Mouse (Mus musculus): Measurements from ENCODE around the gene Mrpl44. TPM values are rescaled to one million over a fixed set of nuclear protein-coding genes. Genes with fewer than 3 reads are reported as not detected.

The Mrpl44 gene
- 47.6 and 51.0 TPM in 2 replicates for polyA plus RNA-seq (2015; fragmentation: Nextera tagmentation; extraction: Ambion mirVana)

- H3K27me3 ChIP-seq (ENCODE audit: control insufficient read depth, insufficient read depth, low read length), result no peaks in the 10 kb centered on the region
- under 1% methylated on average over 38 of the region's 38 CpGs for WGBS
- ATAC-seq (ENCODE audit: insufficient read depth, low FRiP score), result peak; percentile 99
- H3K4me3 ChIP-seq (replicated peaks; ENCODE audit: low read length), result peak within 1 kb of the TSS; percentile 97
- H3K9ac ChIP-seq (ENCODE audit: low read length), result peak within 1 kb of the TSS; percentile 95
- H3K36me3 ChIP-seq (ENCODE audit: control insufficient read depth, insufficient read depth, low read length), result peaks cover 4% of the 10 kb centered on the region; the same call in 1 of the 2 replicates
- peak within 1 kb of the TSS; percentile 74 for H3K4me2 ChIP-seq (ENCODE audit: low read depth, low read length)
- H3K4me1 ChIP-seq (ENCODE audit: control insufficient read depth, insufficient read depth, low read length), result no peaks in the 10 kb centered on the region
- no peaks in the 10 kb centered on the region for H3K9me3 ChIP-seq (replicated peaks; ENCODE audit: control insufficient read depth, low read length)
- peak within 1 kb of the TSS; percentile 85 for H3K27ac ChIP-seq (ENCODE audit: low read length)
These were observed at the start of gene Mrpl44, which contains the start of gene Wdfy1 for GRCm38 (mm10) chr1:79775927-79776458. Mrpl44 (plus strand) TSS chr1:79776018. Wdfy1 (minus strand) TSS chr1:79776143.

GRCm38 (mm10) chr1:79734794-79735193, 41.0 kb upstream of the Mrpl44 start:
- H3K27me3 ChIP-seq (ENCODE audit: control insufficient read depth, insufficient read depth, low read length), result no peaks in the 10 kb centered on the region
- 83% methylated on average over 5 of the region's 5 CpGs for WGBS
- no peak overlapping the region for H3K9ac ChIP-seq (ENCODE audit: low read length)
- H3K4me3 ChIP-seq (replicated peaks; ENCODE audit: low read length), result no peak overlapping the region
- no peak overlapping the region for H3K27ac ChIP-seq (ENCODE audit: low read length)
- no peak for ATAC-seq (ENCODE audit: insufficient read depth, low FRiP score)
- H3K9me3 ChIP-seq (replicated peaks; ENCODE audit: control insufficient read depth, low read length), result no peaks in the 10 kb centered on the region
- H3K4me1 ChIP-seq (ENCODE audit: control insufficient read depth, insufficient read depth, low read length), result 0 out of 2 replicates have a peak, but pooled peaks cover 3% of the 10 kb centered on the region
- H3K36me3 ChIP-seq (ENCODE audit: control insufficient read depth, insufficient read depth, low read length), result 0 out of 2 replicates have a peak, but pooled peaks cover 3% of the 10 kb centered on the region
- H3K4me2 ChIP-seq (ENCODE audit: low read depth, low read length), result no peak overlapping the region

- Histone ChIP-seq H3K4me3 (replicated peaks; ENCODE audit: low read length) (no peak overlapping the region), H3K27me3 (ENCODE audit: control insufficient read depth, insufficient read depth, low read length) (no peaks in the 10 kb centered on the region), H3K4me1 (ENCODE audit: control insufficient read depth, insufficient read depth, low read length) (0 out of 2 replicates have a peak, but pooled peaks cover 3% of the 10 kb centered on the region), H3K9me3 (replicated peaks; ENCODE audit: control insufficient read depth, low read length) (no peaks in the 10 kb centered on the region), H3K27ac (ENCODE audit: low read length) (no peak overlapping the region), H3K9ac (ENCODE audit: low read length) (no peak overlapping the region), H3K4me2 (ENCODE audit: low read depth, low read length) (no peak overlapping the region), H3K36me3 (ENCODE audit: control insufficient read depth, insufficient read depth, low read length) (0 out of 2 replicates have a peak, but pooled peaks cover 3% of the 10 kb centered on the region)
- ATAC-seq (ENCODE audit: insufficient read depth, low FRiP score), result no peak
- 83% methylated on average over 3 of the region's 3 CpGs for WGBS
These were observed 39.4 kb upstream of the Mrpl44 start for GRCm38 (mm10) chr1:79736408-79736807.

- Histone ChIP-seq H3K9ac (ENCODE audit: low read length) (no peak overlapping the region), H3K9me3 (replicated peaks; ENCODE audit: control insufficient read depth, low read length) (no peaks in the 10 kb centered on the region), H3K4me1 (ENCODE audit: control insufficient read depth, insufficient read depth, low read length) (0 out of 2 replicates have a peak, but pooled peaks cover 3% of the 10 kb centered on the region), H3K36me3 (ENCODE audit: control insufficient read depth, insufficient read depth, low read length) (0 out of 2 replicates have a peak, but pooled peaks cover 3% of the 10 kb centered on the region), H3K4me3 (replicated peaks; ENCODE audit: low read length) (no peak overlapping the region), H3K4me2 (ENCODE audit: low read depth, low read length) (no peak overlapping the region), H3K27me3 (ENCODE audit: control insufficient read depth, insufficient read depth, low read length) (no peaks in the 10 kb centered on the region), H3K27ac (ENCODE audit: low read length) (no peak overlapping the region)
- ATAC-seq (ENCODE audit: insufficient read depth, low FRiP score), result no peak
- 90% methylated on average over 2 of the region's 2 CpGs for WGBS
These were observed 36.1 kb upstream of the Mrpl44 start for GRCm38 (mm10) chr1:79739726-79740125.

GRCm38 (mm10) chr1:79741002-79741401, 34.8 kb upstream of the Mrpl44 start:
- Histone ChIP-seq H3K27me3 (ENCODE audit: control insufficient read depth, insufficient read depth, low read length) (no peaks in the 10 kb centered on the region), H3K4me1 (ENCODE audit: control insufficient read depth, insufficient read depth, low read length) (0 out of 2 replicates have a peak, but pooled peaks cover 3% of the 10 kb centered on the region), H3K4me3 (replicated peaks; ENCODE audit: low read length) (no peak overlapping the region), H3K27ac (ENCODE audit: low read length) (no peak overlapping the region), H3K9me3 (replicated peaks; ENCODE audit: control insufficient read depth, low read length) (no peaks in the 10 kb centered on the region), H3K9ac (ENCODE audit: low read length) (no peak overlapping the region), H3K36me3 (ENCODE audit: control insufficient read depth, insufficient read depth, low read length) (0 out of 2 replicates have a peak, but pooled peaks cover 3% of the 10 kb centered on the region), H3K4me2 (ENCODE audit: low read depth, low read length) (no peak overlapping the region)
- 62% methylated on average over 4 of the region's 4 CpGs for WGBS
- no peak for ATAC-seq (ENCODE audit: insufficient read depth, low FRiP score)

GRCm38 (mm10) chr1:79742949-79743348, 32.9 kb upstream of the Mrpl44 start:
- whole genome bisulfite sequencing, result 88% methylated on average over 7 of the region's 7 CpGs
- Histone ChIP-seq H3K9me3 (replicated peaks; ENCODE audit: control insufficient read depth, low read length) (no peaks in the 10 kb centered on the region), H3K27ac (ENCODE audit: low read length) (no peak overlapping the region), H3K4me1 (ENCODE audit: control insufficient read depth, insufficient read depth, low read length) (0 out of 2 replicates have a peak, but pooled peaks cover 3% of the 10 kb centered on the region), H3K27me3 (ENCODE audit: control insufficient read depth, insufficient read depth, low read length) (no peaks in the 10 kb centered on the region), H3K4me3 (replicated peaks; ENCODE audit: low read length) (no peak overlapping the region), H3K4me2 (ENCODE audit: low read depth, low read length) (no peak overlapping the region), H3K9ac (ENCODE audit: low read length) (no peak overlapping the region), H3K36me3 (ENCODE audit: control insufficient read depth, insufficient read depth, low read length) (0 out of 2 replicates have a peak, but pooled peaks cover 2% of the 10 kb centered on the region)
- ATAC-seq (ENCODE audit: insufficient read depth, low FRiP score), result no peak

- 0 out of 2 replicates have a peak, but pooled peaks cover 2% of the 10 kb centered on the region for H3K4me1 ChIP-seq (ENCODE audit: control insufficient read depth, insufficient read depth, low read length)
- H3K9ac ChIP-seq (ENCODE audit: low read length), result no peak overlapping the region
- no peak overlapping the region for H3K27ac ChIP-seq (ENCODE audit: low read length)
- H3K36me3 ChIP-seq (ENCODE audit: control insufficient read depth, insufficient read depth, low read length), result no peaks in the 10 kb centered on the region
- ATAC-seq (ENCODE audit: insufficient read depth, low FRiP score), result no peak
- no peaks in the 10 kb centered on the region for H3K27me3 ChIP-seq (ENCODE audit: control insufficient read depth, insufficient read depth, low read length)
- 81% methylated on average over 1 of the region's 1 CpGs for WGBS
- no peak overlapping the region for H3K4me3 ChIP-seq (replicated peaks; ENCODE audit: low read length)
- no peaks in the 10 kb centered on the region for H3K9me3 ChIP-seq (replicated peaks; ENCODE audit: control insufficient read depth, low read length)
- H3K4me2 ChIP-seq (ENCODE audit: low read depth, low read length), result no peak overlapping the region
These were observed 32.4 kb upstream of the Mrpl44 start for GRCm38 (mm10) chr1:79743385-79743784.

- Histone ChIP-seq H3K4me2 (ENCODE audit: low read depth, low read length) (no peak overlapping the region), H3K27ac (ENCODE audit: low read length) (peak overlapping the region; percentile 35), H3K4me3 (replicated peaks; ENCODE audit: low read length) (no peak overlapping the region), H3K36me3 (ENCODE audit: control insufficient read depth, insufficient read depth, low read length) (peaks cover 4% of the 10 kb centered on the region; the same call in 1 of the 2 replicates), H3K9me3 (replicated peaks; ENCODE audit: control insufficient read depth, low read length) (peaks cover 4% of the 10 kb centered on the region; the same call in 1 of the 2 replicates), H3K27me3 (ENCODE audit: control insufficient read depth, insufficient read depth, low read length) (no peaks in the 10 kb centered on the region), H3K4me1 (ENCODE audit: control insufficient read depth, insufficient read depth, low read length) (no peaks in the 10 kb centered on the region), H3K9ac (ENCODE audit: low read length) (no peak overlapping the region)
- peak; percentile 87 for ATAC-seq (ENCODE audit: insufficient read depth, low FRiP score)
- WGBS, result 56% methylated on average over 4 of the region's 4 CpGs
These were observed 29.8 kb upstream of the Mrpl44 start for GRCm38 (mm10) chr1:79746056-79746455.

- H3K4me1 ChIP-seq (ENCODE audit: control insufficient read depth, insufficient read depth, low read length), result no peaks in the 10 kb centered on the region
- 71% methylated on average over 5 of the region's 5 CpGs for WGBS
- no peak overlapping the region for H3K4me2 ChIP-seq (ENCODE audit: low read depth, low read length)
- no peak for ATAC-seq (ENCODE audit: insufficient read depth, low FRiP score)
- H3K27me3 ChIP-seq (ENCODE audit: control insufficient read depth, insufficient read depth, low read length), result no peaks in the 10 kb centered on the region
- no peak overlapping the region for H3K27ac ChIP-seq (ENCODE audit: low read length)
- no peak overlapping the region for H3K9ac ChIP-seq (ENCODE audit: low read length)
- H3K36me3 ChIP-seq (ENCODE audit: control insufficient read depth, insufficient read depth, low read length), result peaks cover 4% of the 10 kb centered on the region; the same call in 1 of the 2 replicates
- peaks cover 4% of the 10 kb centered on the region; the same call in 1 of the 2 replicates for H3K9me3 ChIP-seq (replicated peaks; ENCODE audit: control insufficient read depth, low read length)
- no peak overlapping the region for H3K4me3 ChIP-seq (replicated peaks; ENCODE audit: low read length)
These were observed 24.6 kb upstream of the Mrpl44 start for GRCm38 (mm10) chr1:79751186-79751585.
